Mouse (Mus musculus) gastrocnemius, postnatal 36 days (tissue): ENCODE data around the gene Glcci1. TPM values are rescaled to one million over a fixed set of nuclear protein-coding genes. Genes with fewer than 3 reads are reported as not detected.
"Not testable (repeated sequence)": the region's sequence is repeated elsewhere in the genome, so short reads cannot be mapped to it uniquely, and the experiment has no call there.

Experiments
- DNase-seq, 2 experiments: peaks; one replicate each; pipeline ENCODE4 v3.0.0; 2022
- intact Hi-C: fragments of 180-260 bp; cut with DNase I; formaldehyde crosslinking; loops from one replicate; pipeline ENCODE4 v1.15.1; 2025
- total RNA-seq, 2 experiments: library from RNA; stranded (reverse); gene quantifications; 2 replicates each; pipeline ENCODE4 v1.2.3; 2021

Glcci1 gene
- total RNA-seq, 2 experiments from 2014 or later, result 5.2 to 7.4 TPM

DNA sequence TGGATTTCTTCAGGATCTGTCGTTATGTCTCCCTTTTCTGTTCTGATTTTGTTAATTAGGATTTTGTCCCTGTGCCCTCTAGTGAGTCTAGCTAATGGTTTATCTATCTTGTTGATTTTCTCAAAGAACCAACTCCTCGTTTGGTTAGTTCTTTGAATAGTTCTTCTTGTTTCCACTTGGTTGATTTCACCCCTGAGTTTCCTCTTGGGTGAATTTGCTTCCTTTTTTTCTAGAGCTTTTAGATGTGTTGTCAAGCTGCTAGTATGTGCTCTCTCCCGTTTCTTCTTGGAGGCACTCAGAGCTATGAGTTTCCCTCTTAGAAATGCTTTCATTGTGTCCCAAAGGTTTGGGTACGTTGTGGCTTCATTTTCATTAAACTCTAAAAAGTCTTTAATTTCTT, 32.1 kb downstream of the Glcci1 start:
- intact Hi-C loops, DNase-seq: not testable (repeated sequence)

DNA sequence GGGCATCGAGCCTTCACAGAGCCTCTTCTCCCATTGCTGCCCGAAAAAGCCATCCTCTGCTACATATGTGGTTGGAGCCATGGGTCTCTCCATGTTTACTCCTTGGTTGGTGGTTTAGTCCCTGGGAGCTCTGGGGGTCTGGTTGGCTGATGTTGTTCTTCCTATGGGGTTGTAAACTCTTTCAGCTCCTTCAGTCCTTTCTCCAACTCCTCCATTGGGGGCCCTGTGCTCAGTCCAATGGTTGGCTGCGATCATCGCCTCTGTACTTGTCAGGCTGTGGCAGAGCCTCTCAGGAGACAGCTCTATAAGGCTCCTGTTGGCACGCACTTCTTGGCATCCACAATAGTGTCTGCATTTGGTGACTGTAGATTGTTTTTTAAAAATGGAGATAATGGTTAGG, 35.4 kb downstream of the Glcci1 start:
- intact Hi-C loops, result no loop called here
- no peak for DNase-seq

DNA sequence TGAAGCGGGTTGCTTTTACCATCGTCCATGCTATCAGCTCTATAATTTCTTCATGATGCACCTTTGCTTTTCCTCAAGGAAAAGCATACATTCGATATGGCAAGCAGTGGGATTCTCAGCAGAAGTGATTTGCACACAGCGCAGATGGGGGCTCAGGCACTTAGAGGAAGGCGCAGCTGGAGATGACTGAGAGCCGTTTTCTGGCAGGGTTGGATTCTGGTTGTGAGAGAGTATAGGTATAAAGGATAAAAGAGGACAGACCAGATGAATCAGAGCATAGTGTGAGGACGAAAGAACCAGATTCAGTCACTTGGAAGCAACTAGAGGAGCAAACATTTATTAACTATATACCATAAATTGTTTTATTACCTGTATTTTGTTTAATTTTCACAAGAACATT, 36.4 kb downstream of the Glcci1 start:
- intact Hi-C loops, result no loop called here
- DNase-seq, result no peak

DNA sequence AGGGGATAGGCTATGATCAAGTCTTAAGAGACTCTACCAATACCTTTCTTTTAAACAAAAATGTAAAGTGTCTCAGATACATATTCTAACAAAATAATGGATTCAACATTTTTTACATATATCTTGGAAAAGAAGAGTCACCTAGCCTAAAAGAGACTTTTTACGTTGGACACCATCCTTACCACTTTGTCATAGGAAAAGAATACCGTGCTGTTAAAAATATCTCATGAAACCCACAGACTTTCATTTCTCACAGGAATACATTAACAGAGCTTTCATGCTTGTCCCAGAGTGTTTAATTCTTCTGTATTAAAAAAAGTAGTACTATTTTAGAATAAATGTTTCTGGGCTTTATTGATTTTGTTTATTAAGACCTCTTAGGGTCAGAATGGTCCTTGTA, 41.8 kb downstream of the Glcci1 start:
- DNase-seq, result no peak
- intact Hi-C loops, result no loop called here

DNA sequence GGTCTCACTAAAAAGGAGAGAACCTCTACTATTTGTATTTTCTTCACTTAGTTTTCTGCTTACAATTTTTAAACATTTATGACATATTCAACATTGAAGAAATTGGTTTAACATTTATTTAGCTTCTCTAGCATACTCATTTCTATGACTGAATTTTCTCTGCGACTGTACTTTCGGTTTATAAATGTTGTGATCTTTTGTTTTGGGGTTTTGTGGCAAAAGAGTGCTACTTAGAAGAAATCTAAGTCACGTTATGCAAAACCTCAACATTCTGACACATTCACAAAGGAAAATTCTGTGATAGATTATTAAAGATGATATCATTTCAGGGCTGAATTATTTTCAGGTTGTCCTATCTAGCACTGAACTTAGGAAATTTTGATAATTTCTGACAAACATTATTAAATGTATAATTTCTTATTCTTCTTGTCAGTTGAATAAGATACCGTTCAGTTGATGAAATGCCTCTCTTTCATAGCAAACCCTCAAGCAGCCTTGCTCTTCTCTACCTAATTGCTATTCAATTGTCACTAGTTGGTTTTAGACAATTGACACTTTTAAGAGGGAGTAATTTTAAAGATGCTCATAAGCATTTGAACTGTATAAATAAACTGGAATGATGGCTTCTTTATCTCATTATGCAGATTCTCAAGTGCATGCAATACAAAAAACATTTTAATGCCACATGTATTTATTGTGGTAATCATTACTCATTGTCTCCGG, 47.6 kb downstream of the Glcci1 start:
- intact Hi-C loops, result no loop called here
- DNase-seq, result no peak

DNA sequence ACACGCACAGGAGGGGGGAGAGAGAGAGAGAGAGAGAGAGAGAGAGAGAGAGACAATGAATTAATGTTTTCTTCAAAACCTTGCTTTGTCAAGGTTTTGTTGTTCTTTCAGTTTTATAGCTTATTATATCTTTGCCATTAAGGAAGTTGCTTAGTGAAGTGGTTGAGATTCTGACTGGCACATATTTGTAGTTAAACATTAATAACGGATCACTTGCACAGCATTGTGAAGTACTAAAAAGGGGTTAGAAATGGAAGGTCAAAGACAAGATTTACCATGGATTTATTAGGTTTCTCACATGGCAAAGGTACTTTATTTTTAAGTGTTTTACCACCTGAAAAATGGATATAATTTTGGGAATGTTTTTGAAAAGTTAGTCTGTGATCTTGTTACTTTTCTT, 51.3 kb downstream of the Glcci1 start:
- no peak for DNase-seq
- intact Hi-C loops, result no loop called here

DNA sequence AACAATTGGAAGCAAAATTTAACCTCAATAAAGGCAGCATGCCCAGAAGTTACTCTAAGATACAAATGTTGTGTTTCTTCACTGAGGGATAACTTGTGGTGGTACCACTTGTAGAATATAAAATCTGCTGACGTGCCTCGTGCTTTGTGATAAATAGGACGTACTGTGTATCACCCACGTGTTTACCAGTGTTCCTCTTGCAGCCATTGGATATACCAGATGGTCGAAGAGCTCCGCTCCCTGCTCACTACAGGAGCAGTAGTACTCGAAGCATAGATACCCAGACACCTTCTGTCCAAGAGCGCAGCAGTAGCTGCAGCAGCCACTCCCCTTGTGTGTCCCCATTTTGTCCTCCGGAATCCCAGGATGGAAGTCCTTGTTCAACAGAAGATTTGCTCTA, 73.0 kb downstream of the Glcci1 start:
- no peak for DNase-seq
- intact Hi-C loops, result no loop called here

DNA sequence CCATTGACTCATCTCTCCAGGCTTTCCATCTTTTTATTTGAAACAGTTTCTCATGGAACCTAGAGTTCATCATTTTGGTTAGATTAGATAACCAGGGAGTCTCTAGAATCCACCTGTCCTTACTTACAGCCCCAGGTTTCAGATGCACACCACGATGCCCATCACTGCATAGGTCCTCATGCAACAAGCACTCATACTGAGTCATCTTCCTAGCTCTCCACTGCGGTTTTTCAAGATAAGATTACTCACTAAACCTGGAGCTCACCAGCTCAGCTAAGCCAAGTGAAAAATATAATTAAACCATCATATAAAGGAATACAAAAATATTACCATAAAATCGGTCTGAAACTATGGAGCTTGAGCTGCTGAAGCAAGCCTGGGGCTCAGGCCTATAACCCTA, 74.5 kb downstream of the Glcci1 start:
- intact Hi-C loops, result no loop called here

DNA sequence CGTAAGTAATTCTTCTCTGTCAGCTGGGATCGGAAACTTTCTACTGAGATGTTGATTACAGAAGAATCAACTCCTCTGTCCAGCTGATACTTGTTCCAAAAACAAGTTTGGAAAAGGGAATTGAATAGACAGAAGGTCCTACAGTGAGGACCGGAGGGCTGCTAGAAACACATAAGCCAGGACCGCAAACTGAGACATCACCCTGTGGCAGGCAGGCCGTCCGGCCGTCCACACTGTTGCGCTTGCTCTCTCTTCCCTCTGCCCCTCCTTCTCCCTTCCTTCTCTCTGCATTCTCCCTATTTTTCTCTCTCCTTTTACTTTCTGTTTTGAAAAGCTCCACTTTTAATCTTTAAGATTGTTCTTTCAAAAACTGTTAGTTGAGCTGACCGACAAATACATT, 82.3 kb downstream of the Glcci1 start:
- intact Hi-C loops, result no loop called here
- no peak for DNase-seq

More for the DNA sequence above, 74.5 kb downstream of the Glcci1 start:
- DNase-seq, result no peak

DNA sequence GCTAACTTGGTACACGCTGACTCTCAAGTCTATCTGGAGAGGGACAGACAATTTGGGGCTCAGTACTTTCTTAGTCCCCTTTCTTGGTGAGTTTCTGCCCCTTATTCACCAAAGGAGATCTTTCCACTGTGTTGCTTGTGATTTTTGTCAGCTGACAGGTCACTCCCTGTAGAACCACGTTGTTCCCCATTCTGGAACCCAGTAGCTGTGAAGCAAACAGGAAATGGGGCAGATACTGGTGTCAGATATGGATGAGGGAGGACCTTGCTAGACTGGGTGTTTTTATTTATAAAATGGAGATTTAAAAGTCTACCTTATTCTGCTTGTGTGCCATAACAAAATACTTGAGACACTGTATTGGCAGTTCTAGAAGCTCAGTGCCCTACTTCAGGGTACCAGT, 108.0 kb downstream of the Glcci1 start:
- intact Hi-C loops, result no loop called here
- DNase-seq, result no peak

DNA sequence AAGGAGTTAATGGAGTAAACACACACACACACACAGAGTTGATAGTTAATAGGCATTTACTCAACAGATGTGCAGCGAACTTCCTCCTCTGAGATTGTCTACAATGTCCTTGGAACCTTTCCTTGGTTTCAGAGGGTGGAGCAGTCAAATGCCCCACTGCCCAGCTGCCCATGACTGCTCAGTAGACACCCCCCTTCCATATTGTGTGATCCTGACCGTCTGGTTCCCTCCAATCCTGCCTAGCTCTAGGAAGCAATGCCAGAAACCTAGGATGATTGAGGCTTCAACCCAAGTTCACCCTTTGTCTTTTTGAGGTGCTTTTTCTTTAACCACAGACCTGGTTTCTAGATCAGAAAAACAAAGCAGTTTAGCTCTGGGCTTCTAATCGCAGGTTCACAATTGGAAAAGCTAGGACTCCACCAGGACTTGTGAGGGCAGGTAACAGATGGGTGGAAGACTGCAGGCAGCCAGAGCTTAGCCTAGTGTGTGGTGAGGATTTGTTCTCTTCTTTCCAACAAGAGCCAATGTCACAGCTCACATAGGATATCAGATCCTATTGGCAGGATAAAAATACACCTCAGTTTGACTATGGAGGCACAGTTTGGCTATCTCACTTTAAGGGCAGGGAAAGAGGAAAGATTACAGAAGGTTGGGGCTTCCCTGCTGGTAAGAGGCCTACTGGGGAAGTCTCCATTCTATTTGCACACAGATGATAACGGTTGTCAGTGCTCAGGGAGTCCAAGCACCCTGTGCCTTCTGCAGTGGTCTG, 110.4 kb downstream of the Glcci1 start:
- no peak for DNase-seq
- intact Hi-C loops, result no loop called here

DNA sequence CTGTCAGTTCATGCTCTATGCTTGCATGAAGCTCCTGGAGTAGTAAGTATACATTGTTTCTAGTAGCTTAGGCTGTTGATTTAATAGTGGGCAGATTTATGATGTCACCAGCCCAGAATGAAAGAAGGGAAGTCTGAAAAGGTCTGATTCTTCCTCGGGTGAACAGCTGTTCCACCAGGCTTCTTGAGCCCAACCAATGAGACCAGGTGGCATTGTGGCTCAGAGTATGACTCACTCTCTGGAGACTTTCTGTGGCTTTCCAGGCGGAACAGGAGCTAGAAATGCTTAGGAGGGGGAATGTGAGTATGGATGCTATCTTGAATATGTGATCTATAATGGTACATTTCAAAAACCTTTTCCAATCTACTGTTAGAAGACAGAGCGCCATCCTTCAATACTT, 113.6 kb downstream of the Glcci1 start:
- no peak for DNase-seq
- intact Hi-C loops, result no loop called here

DNA sequence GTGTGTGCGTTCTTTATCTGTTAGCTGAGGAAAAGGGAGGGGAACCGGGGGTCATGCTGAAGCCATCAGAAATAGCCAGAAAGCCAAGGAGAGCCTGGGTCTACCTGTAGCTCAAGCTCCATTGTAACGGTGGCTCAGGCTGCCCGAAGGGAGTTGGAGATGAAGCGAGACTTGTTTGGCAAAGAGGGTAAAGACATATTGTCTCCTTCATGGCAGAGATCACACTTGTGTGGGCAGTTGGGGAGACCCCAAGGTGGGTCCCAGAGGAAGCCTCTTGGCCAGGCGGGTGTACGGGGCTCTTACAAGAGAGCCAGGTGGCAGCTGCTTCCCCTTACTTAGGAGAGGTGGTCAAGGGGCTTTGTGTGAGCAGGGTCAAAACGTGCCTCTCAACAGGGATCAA, 118.8 kb downstream of the Glcci1 start:
- DNase-seq, result no peak
- intact Hi-C loops, result no loop called here

DNA sequence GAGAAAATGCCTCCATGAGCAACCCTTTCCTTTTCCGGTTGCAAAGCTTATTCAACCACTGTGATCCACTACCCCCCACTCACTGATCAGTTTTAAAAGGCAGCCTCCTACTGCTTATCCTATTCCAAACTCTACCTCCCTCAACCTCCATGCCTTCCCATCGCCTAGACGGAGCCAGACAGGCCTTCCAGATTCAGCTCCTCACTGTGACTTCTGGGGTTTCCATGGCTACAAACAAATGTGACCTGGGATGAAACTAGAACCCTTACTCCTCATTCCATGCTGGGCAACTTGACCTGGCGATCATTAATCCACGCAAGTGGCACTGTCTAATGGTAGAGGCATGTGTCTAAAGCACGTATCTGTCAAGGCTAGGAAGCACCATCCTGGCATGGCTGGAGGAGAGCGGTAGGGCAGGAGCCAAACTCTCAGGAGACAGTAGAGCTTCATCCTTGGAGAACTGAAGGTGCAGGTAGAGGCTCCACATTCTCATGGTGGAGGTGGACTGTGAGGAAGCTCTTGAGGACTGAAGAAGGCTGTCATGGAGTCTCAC, 119.4 kb downstream of the Glcci1 start:
- intact Hi-C loops, result no loop called here
- no peak for DNase-seq

DNA sequence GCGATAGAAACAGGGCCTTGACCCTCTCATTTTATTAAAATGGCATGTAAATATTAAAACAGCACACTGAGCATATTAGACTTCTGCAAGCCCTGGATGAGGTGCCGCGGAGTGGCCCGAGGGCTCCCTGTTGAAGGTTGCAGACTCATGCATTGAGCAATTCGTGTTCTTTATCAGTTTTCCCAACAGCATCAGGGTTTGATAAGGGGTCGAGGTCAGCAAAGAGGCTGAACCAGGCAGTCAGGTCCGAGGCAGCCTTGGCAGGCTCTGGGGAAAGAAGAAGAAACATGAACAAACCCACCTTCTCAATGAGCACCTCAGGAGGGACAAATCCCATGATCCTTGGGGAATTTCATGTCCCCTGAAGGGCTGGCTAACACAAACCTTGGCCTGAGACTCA, 121.1 kb downstream of the Glcci1 start:
- intact Hi-C loops, result no loop called here
- no peak for DNase-seq

DNA sequence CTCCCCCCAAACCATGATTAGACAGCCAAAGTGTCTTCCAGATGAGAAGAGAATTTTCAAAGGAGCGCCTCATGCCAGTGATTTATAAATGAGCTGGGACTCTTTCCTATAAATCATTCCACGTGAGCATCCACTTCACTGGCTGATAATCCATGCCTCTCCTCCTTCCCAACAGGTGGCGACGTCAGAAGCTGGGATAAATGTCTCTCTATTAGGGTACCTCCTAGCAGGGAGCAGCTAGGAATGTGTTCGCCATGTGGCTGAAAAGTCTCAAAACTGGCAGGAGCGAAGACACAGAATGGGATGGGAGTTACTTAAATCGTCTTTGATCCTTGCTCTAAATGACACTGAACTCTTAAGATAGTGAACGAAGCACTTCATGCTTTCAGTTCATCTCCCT, 122.0 kb downstream of the Glcci1 start:
- intact Hi-C loops, result no loop called here
- DNase-seq, result no peak

DNA sequence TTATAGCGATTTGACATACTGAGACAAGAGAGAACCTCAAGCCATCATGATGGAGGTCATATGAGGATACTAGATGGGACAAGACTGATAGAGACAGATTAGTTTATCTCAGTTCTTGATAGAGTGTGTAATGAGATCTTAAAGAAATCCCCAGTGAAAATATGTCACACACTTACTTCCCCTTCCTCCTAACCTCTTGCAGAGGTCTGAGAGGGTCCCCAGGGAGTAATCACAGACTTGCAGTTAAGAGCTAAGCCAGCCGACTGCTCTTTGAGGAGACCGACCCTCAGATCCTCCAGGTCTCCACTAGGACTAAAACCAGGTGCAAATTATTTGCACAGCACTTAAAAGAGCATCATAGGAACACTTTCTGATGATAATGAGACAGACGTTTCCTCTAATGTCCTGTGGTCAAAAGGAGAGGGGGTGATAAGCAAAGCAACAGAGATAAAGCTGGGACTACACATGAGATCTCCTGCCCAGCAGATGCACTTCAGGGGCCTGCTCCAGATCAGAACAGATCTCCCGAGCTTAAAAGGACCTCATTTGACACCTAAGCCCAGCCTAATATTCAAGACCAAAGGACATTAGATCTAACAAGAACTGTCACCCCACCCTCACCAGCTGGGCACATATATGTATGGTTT, 122.7 kb downstream of the Glcci1 start:
- intact Hi-C loops, result no loop called here

DNA sequence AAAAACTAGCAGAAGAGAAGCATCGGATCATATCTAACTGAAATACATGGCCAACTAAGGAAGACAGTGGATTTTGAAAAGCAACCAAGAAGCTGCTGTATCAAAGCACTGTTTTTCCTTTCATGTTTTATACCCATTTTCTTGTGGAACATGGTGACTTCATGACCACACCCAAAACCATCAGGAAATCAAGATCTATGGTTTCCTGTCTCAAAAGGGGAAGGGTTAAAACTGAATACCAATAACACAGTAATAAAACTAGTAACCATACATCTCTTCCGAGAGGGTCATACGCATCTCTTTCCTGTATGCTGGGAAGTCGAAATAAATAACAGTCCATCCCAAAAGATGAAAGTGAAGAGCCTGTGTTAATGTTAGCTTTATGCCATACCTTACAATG, 123.3 kb downstream of the Glcci1 start:
- DNase-seq, result no peak
- intact Hi-C loops, result no loop called here

More for the DNA sequence above, 122.7 kb downstream of the Glcci1 start:
- no peak for DNase-seq

DNA sequence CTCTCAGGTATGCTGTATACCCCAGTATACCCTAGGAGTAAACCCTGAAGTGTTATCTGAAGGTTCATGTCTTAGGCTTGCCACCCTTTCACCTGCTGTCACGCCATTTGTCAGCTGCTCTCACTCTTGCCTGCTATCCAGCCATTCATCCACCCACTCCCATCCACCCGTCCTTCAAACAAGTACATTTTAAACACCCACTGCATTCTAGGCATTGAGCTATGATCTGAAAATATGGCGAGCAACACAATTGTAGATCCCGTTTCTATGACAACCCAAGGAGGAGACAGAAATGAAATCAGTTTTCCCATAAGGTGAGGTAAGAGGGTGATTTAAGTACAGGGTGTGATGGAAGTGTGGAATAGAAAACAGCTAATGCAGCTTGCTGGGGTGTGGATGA, 128.7 kb downstream of the Glcci1 start:
- intact Hi-C loops, result no loop called here
- DNase-seq, result no peak

DNA sequence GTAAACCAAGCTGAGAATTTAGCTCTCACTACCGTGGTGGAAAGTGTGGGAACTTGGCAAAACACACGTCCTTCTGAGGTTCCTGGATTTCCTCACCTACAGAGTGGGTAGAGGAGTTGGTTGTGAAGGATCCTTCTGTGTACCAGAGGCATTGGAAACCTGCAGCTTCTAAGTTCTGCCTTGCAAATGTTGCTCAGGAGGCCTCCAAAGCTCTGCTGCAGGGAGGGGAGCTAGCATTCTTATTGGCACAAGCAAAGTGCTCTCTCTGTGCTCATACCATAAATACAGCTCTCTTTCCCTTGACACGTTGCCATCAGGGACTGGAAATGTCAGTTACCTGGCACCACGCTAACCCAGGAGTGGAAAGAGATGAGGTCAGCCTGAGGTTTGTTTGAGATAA, 129.5 kb downstream of the Glcci1 start:
- no peak for DNase-seq
- intact Hi-C loops, result no loop called here

DNA sequence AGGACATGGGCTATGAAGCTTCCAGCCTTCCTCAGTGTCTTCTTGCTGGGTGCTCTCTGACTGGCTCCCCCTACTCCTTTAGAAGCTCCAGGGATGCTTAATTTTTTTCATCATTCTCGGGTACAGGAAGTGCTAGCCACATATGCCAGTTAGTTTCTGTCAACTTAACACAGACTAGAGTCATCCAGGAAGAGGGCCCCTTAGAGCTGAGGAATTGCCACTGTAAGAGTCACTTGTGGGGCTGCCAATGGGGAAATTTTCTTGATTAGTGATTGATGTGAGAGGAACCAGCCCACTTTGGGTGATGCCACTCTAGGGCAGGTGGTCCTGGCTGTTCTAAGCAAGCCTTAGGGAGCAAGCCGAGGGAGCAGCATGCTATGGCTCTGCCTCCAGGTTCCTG, 130.1 kb downstream of the Glcci1 start:
- no peak for DNase-seq
- intact Hi-C loops, result no loop called here

DNA sequence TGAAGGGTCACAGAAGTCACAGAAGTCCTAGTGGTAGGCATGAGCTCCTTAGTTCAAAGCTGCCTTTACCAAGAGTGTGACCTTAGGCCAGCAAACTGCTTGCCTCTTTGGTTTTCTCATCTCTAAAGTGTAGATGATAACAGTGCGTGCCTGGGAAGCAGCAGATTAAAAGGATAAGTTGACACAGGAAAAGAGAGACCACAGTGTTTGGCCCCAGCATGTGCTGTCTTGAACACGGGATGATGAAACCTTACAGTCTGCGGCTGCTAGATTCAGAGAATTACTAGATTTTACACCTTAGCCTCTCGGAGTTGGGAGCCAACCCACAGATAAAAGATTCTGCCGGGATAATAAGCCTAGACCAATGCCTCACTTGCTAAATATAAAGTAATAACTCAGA, 131.5 kb downstream of the Glcci1 start:
- intact Hi-C loops, result no loop called here
- no peak for DNase-seq
